Mouse (Mus musculus) spleen, adult 2 months (tissue): ENCODE results near the gene Rnasel. TPM values are rescaled to one million over a fixed set of nuclear protein-coding genes. Genes with fewer than 3 reads are reported as not detected.
A peak's percentile ranks its signal among the peaks of the same experiment; 100 is the strongest.

Experiments
- DNase-seq, 2 experiments: peaks; one replicate each; pipeline versions ENCODE4 v3.0.0 to v3.0.0-alpha.2; 2012 to 2021; ENCODE audit warnings: low spot score in 2 of 2, low read depth in 1 of 2
- H3K27ac ChIP-seq: fragments of 200-500 bp; 2 replicates; pipeline ENCODE4 v1.5.1; 2012; ENCODE audit warnings: low read length, inconsistent platforms; ENCODE audit not compliant: insufficient read depth
- H3K27me3 ChIP-seq: fragments of 200-500 bp; 2 replicates; pipeline ENCODE4 v1.6.1; 2012; ENCODE audit warnings: mild to moderate bottlenecking, moderate library complexity, low read length, inconsistent platforms; ENCODE audit not compliant: control insufficient read depth, insufficient read depth
- H3K36me3 ChIP-seq: fragments of 200-500 bp; 2 replicates; pipeline ENCODE4 v1.6.1; 2012; ENCODE audit warnings: mild to moderate bottlenecking, low read length, inconsistent platforms; ENCODE audit not compliant: control insufficient read depth, insufficient read depth
- H3K4me1 ChIP-seq: fragments of 200-500 bp; 2 replicates; pipeline ENCODE4 v1.6.1; 2011; ENCODE audit warnings: inconsistent platforms; ENCODE audit not compliant: control insufficient read depth, insufficient read depth, insufficient read length
- H3K4me3 ChIP-seq: fragments of 200-500 bp; 2 replicates; pipeline ENCODE4 v1.5.1; 2011; ENCODE audit warnings: mild to moderate bottlenecking, inconsistent platforms; ENCODE audit not compliant: insufficient read depth, insufficient read length; ENCODE audit errors: extremely low read depth
- CTCF ChIP-seq: fragments of 200-500 bp; IDR thresholded peaks from 2 replicates; pipeline ENCODE4 v1.5.1; 2011; ENCODE audit warnings: mild to moderate bottlenecking, inconsistent platforms; ENCODE audit not compliant: insufficient read depth, insufficient read length, insufficient replicate concordance; ENCODE audit errors: extremely low read depth
- POLR2A ChIP-seq: fragments of 200-500 bp; IDR thresholded peaks from 2 replicates; pipeline ENCODE4 v1.6.1; 2011; ENCODE audit warnings: low read depth, low read length, inconsistent platforms
- WGBS: fragments of 180-500 bp; shearing (Covaris S2); methylation state at CpG from one replicate; pipeline ENCODE4 v1.1.7; 2018; 5-methylcytosine and 5-hydroxymethylcytosine counted together
- polyA plus RNA-seq: library from polyadenylated mRNA; depleted of rRNA; stranded (reverse); fragments of >200 nt; gene quantifications from 2 replicates; pipeline ENCODE4 v1.2.3, GENCODE M21; 2012

Rnasel gene
- polyA plus RNA-seq, 1 experiment = 7.0 TPM

GRCm38 (mm10) chr1:153750054-153750453 is 828 bp downstream of the Rnasel start:
- DNase-seq = no peak
- Histone ChIP-seq H3K27ac (no peak overlapping the region), H3K36me3 (no peaks in the 10 kb centered on the region), H3K27me3 (no peaks in the 10 kb centered on the region), H3K4me3 (no peak overlapping the region), H3K4me1 (peaks cover 2% of the 10 kb centered on the region; the same call in 1 of the 2 replicates)
- no peak for TF ChIP-seq CTCF
- no peak for TF ChIP-seq POLR2A
- WGBS = 54% methylated on average over 6 of the region's 6 CpGs

DNA sequence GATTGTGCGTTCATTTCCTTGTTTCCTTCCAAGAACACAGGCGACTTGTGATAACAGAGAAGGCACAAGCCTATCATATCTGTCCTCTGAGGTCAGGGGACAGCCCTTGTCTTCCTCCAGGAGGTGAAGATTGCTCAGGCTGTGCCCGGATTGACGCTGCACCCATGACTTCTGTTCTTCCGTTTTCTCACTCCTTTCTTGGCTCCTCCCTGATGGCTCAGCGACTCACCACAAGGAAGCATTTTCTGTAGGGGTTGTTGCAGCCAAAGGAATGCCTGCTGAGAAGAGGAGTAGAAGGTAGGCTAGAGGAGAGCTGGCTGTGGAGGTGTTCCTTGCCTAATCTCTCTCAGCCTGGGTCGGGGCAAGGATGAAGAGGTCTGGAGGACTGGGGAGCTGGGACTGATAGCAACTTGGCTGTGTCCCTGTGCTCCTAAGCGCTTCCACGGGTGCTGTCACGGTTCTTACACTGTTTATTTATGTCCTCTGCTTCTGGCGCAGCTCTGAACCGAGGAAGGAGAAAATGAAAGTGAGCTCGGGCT is 2.6 kb downstream of the Rnasel start:
- Histone ChIP-seq H3K27me3 (no peaks in the 10 kb centered on the region), H3K4me3 (peak overlapping the region; percentile 63), H3K4me1 (peaks cover 2% of the 10 kb centered on the region; the same call in 1 of the 2 replicates), H3K27ac (peak overlapping the region; percentile 90), H3K36me3 (no peaks in the 10 kb centered on the region)
- DNase-seq = peak in 1 of 2 experiments; percentile 29
- TF ChIP-seq CTCF = no peak
- no peak for TF ChIP-seq POLR2A
- WGBS = 1% methylated on average over 13 of the region's 13 CpGs

- H3K27ac ChIP-seq = peak overlapping the region; percentile 90
- peak overlapping the region; percentile 63 for H3K4me3 ChIP-seq
- DNase-seq = no peak
- 5% methylated on average over 6 of the region's 6 CpGs for WGBS
- peaks cover 2% of the 10 kb centered on the region; the same call in 1 of the 2 replicates for H3K4me1 ChIP-seq
- TF ChIP-seq CTCF (no peak), POLR2A (no peak)
- no peaks in the 10 kb centered on the region for H3K27me3 ChIP-seq
- H3K36me3 ChIP-seq = no peaks in the 10 kb centered on the region
These were observed 3.3 kb downstream of the Rnasel start for GRCm38 (mm10) chr1:153752521-153752920.

GRCm38 (mm10) chr1:153753725-153754464 is 4.7 kb downstream of the Rnasel start:
- no peak for DNase-seq
- WGBS = 86% methylated on average over 25 of the region's 25 CpGs
- Histone ChIP-seq H3K36me3 (peaks cover 11% of the 10 kb centered on the region), H3K4me3 (no peak overlapping the region), H3K27me3 (no peaks in the 10 kb centered on the region), H3K4me1 (peaks cover 2% of the 10 kb centered on the region; the same call in 1 of the 2 replicates), H3K27ac (no peak overlapping the region)
- TF ChIP-seq CTCF = no peak
- no peak for TF ChIP-seq POLR2A

GRCm38 (mm10) chr1:153764136-153764535 is 14.9 kb downstream of the Rnasel start:
- Histone ChIP-seq H3K36me3 (peaks cover 14% of the 10 kb centered on the region), H3K27ac (no peak overlapping the region), H3K4me3 (no peak overlapping the region), H3K27me3 (no peaks in the 10 kb centered on the region), H3K4me1 (no peaks in the 10 kb centered on the region; the same call in 1 of the 2 replicates)
- 85% methylated on average over 11 of the region's 11 CpGs for WGBS
- DNase-seq = no peak
- TF ChIP-seq POLR2A (no peak), CTCF (no peak)

DNA sequence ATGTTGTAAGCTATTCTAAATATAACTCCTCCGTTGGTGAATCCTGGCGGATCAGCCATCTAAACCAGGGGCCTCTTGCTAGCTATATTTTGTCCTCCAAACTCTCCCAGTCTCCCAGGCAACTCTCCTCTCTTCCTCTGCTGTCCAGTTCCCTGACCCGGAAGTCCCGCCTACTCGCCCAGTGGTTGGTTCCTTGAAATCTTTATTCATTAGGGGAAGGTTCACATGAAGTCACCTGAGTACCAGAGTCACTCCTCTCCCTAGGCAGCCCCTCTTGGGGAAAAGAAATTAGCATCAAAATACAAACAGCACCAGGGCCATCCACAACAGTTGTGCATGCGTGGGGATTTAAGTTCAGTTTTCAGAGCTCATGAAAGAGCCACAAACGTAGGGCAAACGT is 17.1 kb downstream of the Rnasel start:
- WGBS = 65% methylated on average over 8 of the region's 8 CpGs
- no peak overlapping the region for H3K4me3 ChIP-seq

DNA sequence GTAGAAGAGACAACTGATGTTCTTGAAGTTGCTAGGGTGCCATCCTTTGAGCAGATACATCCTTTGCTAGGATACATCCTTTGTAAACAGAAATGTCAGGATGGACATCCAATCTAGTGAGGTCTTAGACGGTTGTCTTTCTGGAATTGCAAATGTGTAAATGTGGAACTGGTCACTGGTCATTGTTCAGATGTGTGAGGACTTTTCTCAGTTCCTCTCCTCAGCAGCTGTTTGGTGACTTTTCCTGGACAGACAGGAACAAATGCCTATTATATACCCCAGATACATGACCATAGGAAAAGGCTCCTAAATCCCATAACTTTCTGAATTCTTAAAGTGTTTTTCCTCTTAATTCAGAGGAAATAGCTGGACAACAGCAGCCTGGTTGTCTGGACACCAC is 18.1 kb downstream of the Rnasel start:
- Histone ChIP-seq H3K36me3 (peaks cover 3% of the 10 kb centered on the region; the same call in 1 of the 2 replicates), H3K4me1 (no peaks in the 10 kb centered on the region; the same call in 1 of the 2 replicates), H3K4me3 (no peak overlapping the region), H3K27me3 (no peaks in the 10 kb centered on the region), H3K27ac (no peak overlapping the region)
- no peak for DNase-seq
- TF ChIP-seq POLR2A = no peak
- TF ChIP-seq CTCF = no peak
- WGBS = 65% methylated on average over 1 of the region's 1 CpGs

More for the DNA sequence above, 17.1 kb downstream of the Rnasel start:
- Histone ChIP-seq H3K27ac (no peak overlapping the region), H3K4me1 (no peaks in the 10 kb centered on the region; the same call in 1 of the 2 replicates), H3K27me3 (no peaks in the 10 kb centered on the region), H3K36me3 (peaks cover 5% of the 10 kb centered on the region)
- TF ChIP-seq POLR2A = no peak
- TF ChIP-seq CTCF = no peak
- no peak for DNase-seq
